Mouse (Mus musculus) C2C12 (cell line): Measurements from ENCODE around the gene Sult5a1.

Experiments used
- CEBPB ChIP-seq: IDR thresholded peaks from one replicate; pipeline ENCODE4 v1.6.1; 2011; ENCODE audit warnings: low read depth, mild to moderate bottlenecking, control low read depth, moderate library complexity
- CTCF ChIP-seq: IDR thresholded peaks from one replicate; pipeline ENCODE4 v1.5.1; 2011; ENCODE audit not compliant: control insufficient read depth, insufficient read depth, insufficient read length
- FOSL1 ChIP-seq: IDR thresholded peaks from one replicate; pipeline ENCODE4 v1.8.0; 2011; ENCODE audit warnings: mild to moderate bottlenecking, low read length; ENCODE audit not compliant: poor library complexity, insufficient read depth, severe bottlenecking
- MAX ChIP-seq: IDR thresholded peaks from one replicate; pipeline ENCODE4 v1.6.1; 2011; ENCODE audit warnings: mild to moderate bottlenecking, control low read depth
- MYOD1 ChIP-seq: IDR thresholded peaks from one replicate; pipeline ENCODE4 v1.6.1; 2011; ENCODE audit warnings: low read depth; ENCODE audit not compliant: control insufficient read depth, insufficient read length
- MYOG ChIP-seq: IDR thresholded peaks from one replicate; pipeline ENCODE4 v1.6.1; 2011; ENCODE audit not compliant: control insufficient read depth, insufficient read length; ENCODE audit errors: extremely low read depth
- USF1 ChIP-seq: IDR thresholded peaks from one replicate; pipeline ENCODE4 v1.6.1; 2011; ENCODE audit warnings: low read depth, mild to moderate bottlenecking, control low read depth, moderate library complexity

- TF ChIP-seq CTCF (no peak), MYOG (no peak), MYOD1 (no peak), USF1 (no peak), MAX (no peak), CEBPB (no peak), FOSL1 (no peak)
Observed at GRCm38 (mm10) chr8:123150737-123151171, 7.4 kb downstream of the Sult5a1 start.
